Mouse (Mus musculus) adrenal gland (tissue): Measurements from ENCODE around the gene Gm10100.
"Not testable (repeated sequence)": the region's sequence is repeated elsewhere in the genome, so short reads cannot be mapped to it uniquely, and the experiment has no call there.

ENCODE experiments used
- intact Hi-C: fragments of 180-260 bp; cut with DNase I; formaldehyde crosslinking; loops from one replicate; pipeline ENCODE4 v1.15.1; 2025

Gm10100 gene

GRCm38 (mm10) chr10:77751254-77751653, 25.0 kb downstream of the Gm10100 start, which contains the start of gene Gm9736:
Gene Gm9736 (minus strand): TSS chr10:77751354.
- intact Hi-C loops: not testable (repeated sequence)

GRCm38 (mm10) chr10:77752312-77752711, 26.0 kb downstream of the Gm10100 start:
- intact Hi-C loops: not testable (repeated sequence)

- intact Hi-C loops: no loop called here
These were observed 27.2 kb downstream of the Gm10100 start for GRCm38 (mm10) chr10:77753448-77753847.

GRCm38 (mm10) chr10:77759582-77759981, 33.3 kb downstream of the Gm10100 start, which contains the start of gene Gm3233:
Gene Gm3233 (minus strand): TSS chr10:77759682.
- intact Hi-C loops: not testable (repeated sequence)

- intact Hi-C loops: no loop called here
These were observed 43.4 kb downstream of the Gm10100 start for GRCm38 (mm10) chr10:77769727-77770126.

DNA sequence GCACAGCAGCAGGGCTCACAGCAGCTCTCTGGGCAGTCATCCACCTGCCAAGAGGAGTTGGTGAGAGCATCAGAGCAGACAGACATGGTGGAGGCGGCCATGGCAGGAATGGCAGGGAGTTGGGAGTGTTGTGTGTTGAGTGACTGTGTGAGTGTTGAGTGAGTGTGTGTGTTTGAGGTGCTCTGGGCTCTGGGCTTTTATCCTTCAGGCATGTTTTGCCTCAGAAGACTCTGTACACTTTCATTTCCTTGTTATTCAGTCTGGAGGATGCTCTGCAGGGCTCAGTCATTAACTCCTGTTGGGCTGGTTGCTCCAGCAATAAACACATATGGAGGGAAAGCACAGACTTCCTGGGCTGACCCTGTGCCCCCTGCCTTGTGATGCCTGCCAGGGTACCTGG, 44.9 kb downstream of the Gm10100 start, which contains the start of gene Gm3238:
Gene Gm3238 (minus strand): TSS at position 101 of the 400 bp plus-strand sequence.
- intact Hi-C loops: not testable (repeated sequence)

- intact Hi-C loops: not testable (repeated sequence)
These were observed 45.9 kb downstream of the Gm10100 start for GRCm38 (mm10) chr10:77772142-77772541.
